Mouse (Mus musculus) forebrain, embryonic 15.5 days (tissue): ENCODE measurements at regions not wholly inside any gene's neighbourhood (a gene's known extent, or its start where the extent isn't known, plus 50 kb on each side); places are given as distances from the start of the nearest gene placed in this dataset.

Experiments
- ATAC-seq: fragments of 200-750 bp; cut with Nextera tagmentation; replicated peaks from 2 replicates; pipeline ENCODE4 v1.8.0; 2017; ENCODE audit warnings: mild to moderate bottlenecking, moderate TSS enrichment, moderate library complexity
- H3K27ac ChIP-seq: fragments of 300-500 bp; sonication (generic); replicated peaks from 2 replicates; pipeline ENCODE4 v1.5.1; 2015; ENCODE audit warnings: mild to moderate bottlenecking, inconsistent platforms
- H3K27me3 ChIP-seq: fragments of 300-500 bp; sonication (generic); 2 replicates; pipeline ENCODE4 v1.6.1; 2015; ENCODE audit warnings: inconsistent platforms
- H3K36me3 ChIP-seq: fragments of 300-500 bp; sonication (generic); 2 replicates; pipeline ENCODE4 v1.6.1; 2015; ENCODE audit warnings: mild to moderate bottlenecking, inconsistent platforms
- H3K4me1 ChIP-seq: fragments of 300-500 bp; sonication (generic); 2 replicates; pipeline ENCODE4 v1.6.1; 2015; ENCODE audit warnings: inconsistent platforms
- H3K4me2 ChIP-seq: fragments of 300-500 bp; sonication (generic); replicated peaks from 2 replicates; pipeline ENCODE4 v1.6.1; 2015; ENCODE audit warnings: mild to moderate bottlenecking, inconsistent platforms
- H3K4me3 ChIP-seq: fragments of 300-500 bp; sonication (generic); 2 replicates; pipeline ENCODE4 v1.5.1; 2015; ENCODE audit warnings: mild to moderate bottlenecking, inconsistent platforms
- H3K9ac ChIP-seq: fragments of 300-500 bp; sonication (generic); replicated peaks from 2 replicates; pipeline ENCODE4 v1.6.1; 2015; ENCODE audit warnings: mild to moderate bottlenecking, inconsistent platforms
- H3K9me3 ChIP-seq: fragments of 300-500 bp; sonication (generic); 2 replicates; pipeline ENCODE4 v1.6.1; 2016; ENCODE audit warnings: inconsistent platforms
- WGBS: fragments of 180-500 bp; shearing (Covaris S2); methylation state at CpG from one replicate; pipeline ENCODE4 v1.1.7; 2015; ENCODE audit warnings: mixed read lengths; 5-methylcytosine and 5-hydroxymethylcytosine counted together

DNA sequence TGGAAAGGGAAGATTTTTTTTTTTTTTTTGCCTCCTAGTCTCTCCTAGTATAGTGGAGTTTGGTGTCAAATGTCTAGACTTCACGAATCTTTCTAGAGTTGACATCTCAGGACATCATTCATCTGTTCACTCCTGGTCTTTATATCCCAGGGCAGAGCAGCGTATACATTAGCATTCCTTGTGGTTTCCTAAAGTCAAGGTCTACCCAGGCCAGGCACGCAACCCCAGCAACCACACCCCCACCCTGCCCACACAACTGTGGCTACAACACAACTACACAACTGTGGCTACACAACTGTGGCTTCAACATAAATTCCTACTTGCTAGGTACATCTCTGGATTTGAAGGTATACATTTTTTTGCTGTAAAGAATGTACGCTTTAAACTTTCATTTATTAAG, 122.2 kb downstream of the Ppp1r3a start:
- Histone ChIP-seq H3K9me3 (no peaks in the 10 kb centered on the region), H3K9ac (no peak overlapping the region), H3K4me1 (no peaks in the 10 kb centered on the region), H3K4me2 (no peak overlapping the region), H3K27me3 (no peaks in the 10 kb centered on the region), H3K4me3 (no peak overlapping the region), H3K27ac (no peak overlapping the region), H3K36me3 (no peaks in the 10 kb centered on the region)
- ATAC-seq, result no peak
- 91% methylated on average over 4 of the region's 4 CpGs for WGBS

DNA sequence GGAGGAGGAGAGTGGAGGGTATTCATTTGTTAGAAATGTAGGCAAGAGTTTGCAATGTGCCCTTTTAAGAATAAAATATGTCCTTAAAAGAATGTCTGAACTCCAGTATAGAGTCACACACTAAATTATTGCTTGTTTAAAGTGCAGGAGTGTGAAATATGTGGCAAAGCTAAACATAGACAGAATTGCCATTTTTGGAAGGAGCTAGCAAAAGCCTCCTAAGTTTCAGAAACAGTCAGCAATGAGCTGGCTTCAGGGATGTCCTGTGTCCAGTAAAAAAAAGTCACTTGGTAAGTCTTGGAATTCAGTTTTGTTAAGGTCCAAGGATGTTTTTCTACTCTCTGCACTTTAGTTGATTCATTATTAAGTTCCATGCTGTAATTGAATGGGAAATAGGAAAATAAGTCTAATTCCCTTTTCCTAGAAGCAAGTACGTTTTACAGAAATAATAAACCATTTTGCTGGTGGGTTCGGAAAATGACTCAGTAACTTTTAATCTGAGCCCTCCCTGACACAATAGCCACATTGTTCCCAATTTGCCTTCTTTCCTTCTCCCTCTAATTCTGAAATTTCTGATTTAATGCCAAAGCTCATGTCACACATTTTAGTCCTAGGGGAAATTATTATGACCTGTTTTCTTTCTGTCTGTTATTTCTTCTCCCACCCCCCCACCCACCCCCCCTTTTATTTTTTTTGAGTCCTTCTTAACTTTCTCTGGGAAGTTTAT, 123.2 kb downstream of the Ppp1r3a start:
- ATAC-seq, result no peak
- Histone ChIP-seq H3K27ac (no peak overlapping the region), H3K36me3 (no peaks in the 10 kb centered on the region), H3K9me3 (no peaks in the 10 kb centered on the region), H3K4me3 (no peak overlapping the region), H3K4me1 (no peaks in the 10 kb centered on the region), H3K4me2 (no peak overlapping the region), H3K9ac (no peak overlapping the region), H3K27me3 (no peaks in the 10 kb centered on the region)
- WGBS, result 33% methylated on average over 2 of the region's 2 CpGs

DNA sequence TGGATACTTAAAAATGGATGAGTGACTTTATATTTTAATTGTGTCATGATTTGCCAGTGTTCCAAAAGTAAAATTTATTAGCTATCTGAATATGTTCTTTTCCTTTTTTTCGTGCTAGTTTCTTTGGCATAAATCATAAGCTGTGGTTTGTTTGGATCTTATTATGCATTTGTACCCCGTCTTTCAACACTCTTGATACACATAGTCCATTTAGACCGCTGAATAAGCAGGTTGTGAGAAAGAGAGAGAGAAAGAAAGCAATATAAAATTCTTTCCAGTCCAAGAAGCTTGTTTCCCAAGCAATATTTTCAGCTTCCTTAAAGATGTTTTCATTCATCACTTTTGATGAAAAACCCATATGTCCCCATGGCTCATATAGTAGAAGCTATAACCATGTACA, 138.4 kb downstream of the Ppp1r3a start:
- H3K9me3 ChIP-seq, result no peaks in the 10 kb centered on the region
- H3K4me2 ChIP-seq, result no peak overlapping the region
- H3K9ac ChIP-seq, result no peak overlapping the region
- no peak overlapping the region for H3K27ac ChIP-seq
- H3K27me3 ChIP-seq, result no peaks in the 10 kb centered on the region
- no peak overlapping the region for H3K4me3 ChIP-seq
- WGBS, result 84% methylated on average over 3 of the region's 3 CpGs
- H3K4me1 ChIP-seq, result no peaks in the 10 kb centered on the region
- no peaks in the 10 kb centered on the region for H3K36me3 ChIP-seq
- no peak for ATAC-seq

DNA sequence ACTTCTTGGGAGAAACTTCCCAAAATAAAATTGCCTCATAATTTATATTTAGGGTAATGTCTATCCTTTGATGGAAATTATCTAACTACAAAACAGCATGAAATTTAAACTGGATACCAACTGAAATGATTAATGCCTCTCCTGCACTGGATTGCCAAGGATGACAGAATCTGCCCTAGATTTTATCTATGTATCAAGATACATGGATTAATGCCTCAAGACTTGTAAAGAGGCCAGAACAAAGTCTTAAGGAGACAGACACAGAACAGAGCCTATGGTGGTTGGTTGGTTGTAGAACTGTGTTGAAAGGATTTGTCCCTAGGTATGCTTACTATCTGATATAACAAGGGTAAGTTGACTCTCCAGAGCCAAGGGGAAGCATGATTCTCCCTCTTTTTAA, 147.0 kb downstream of the Ppp1r3a start:
- no peak overlapping the region for H3K4me2 ChIP-seq
- H3K9ac ChIP-seq, result no peak overlapping the region
- no peaks in the 10 kb centered on the region for H3K36me3 ChIP-seq
- H3K27me3 ChIP-seq, result no peaks in the 10 kb centered on the region
- no peaks in the 10 kb centered on the region for H3K9me3 ChIP-seq
- ATAC-seq, result no peak
- no peak overlapping the region for H3K27ac ChIP-seq
- no peaks in the 10 kb centered on the region for H3K4me1 ChIP-seq
- H3K4me3 ChIP-seq, result no peak overlapping the region

GRCm38 (mm10) chr6:14600543-14601249, 154.4 kb downstream of the Ppp1r3a start:
- Histone ChIP-seq H3K27ac (peak overlapping the region; percentile 47), H3K9me3 (no peaks in the 10 kb centered on the region), H3K4me2 (peak overlapping the region; percentile 20), H3K4me1 (peaks cover 11% of the 10 kb centered on the region), H3K9ac (no peak overlapping the region), H3K27me3 (no peaks in the 10 kb centered on the region), H3K36me3 (no peaks in the 10 kb centered on the region), H3K4me3 (no peak overlapping the region)
- peak; percentile 99 for ATAC-seq
- WGBS, result 24% methylated on average over 13 of the region's 13 CpGs

GRCm38 (mm10) chr6:14596880-14597466, 158.1 kb downstream of the Ppp1r3a start:
- Histone ChIP-seq H3K27me3 (no peaks in the 10 kb centered on the region), H3K4me2 (no peak overlapping the region), H3K9me3 (no peaks in the 10 kb centered on the region), H3K36me3 (no peaks in the 10 kb centered on the region), H3K4me1 (peaks cover 11% of the 10 kb centered on the region), H3K9ac (no peak overlapping the region), H3K27ac (no peak overlapping the region), H3K4me3 (no peak overlapping the region)
- WGBS, result 86% methylated on average over 4 of the region's 4 CpGs
- no peak for ATAC-seq

GRCm38 (mm10) chr6:14585827-14586226, 169.2 kb downstream of the Ppp1r3a start:
- Histone ChIP-seq H3K4me3 (no peak overlapping the region), H3K36me3 (no peaks in the 10 kb centered on the region), H3K27ac (no peak overlapping the region), H3K27me3 (no peaks in the 10 kb centered on the region), H3K4me1 (no peaks in the 10 kb centered on the region), H3K4me2 (no peak overlapping the region), H3K9ac (no peak overlapping the region), H3K9me3 (no peaks in the 10 kb centered on the region)
- ATAC-seq, result peak; percentile 75
- WGBS, result 30% methylated on average over 1 of the region's 1 CpGs

GRCm38 (mm10) chr6:14583829-14584228, 171.2 kb downstream of the Ppp1r3a start:
- H3K4me1 ChIP-seq, result no peaks in the 10 kb centered on the region
- no peaks in the 10 kb centered on the region for H3K36me3 ChIP-seq
- 74% methylated on average over 1 of the region's 1 CpGs for WGBS

DNA sequence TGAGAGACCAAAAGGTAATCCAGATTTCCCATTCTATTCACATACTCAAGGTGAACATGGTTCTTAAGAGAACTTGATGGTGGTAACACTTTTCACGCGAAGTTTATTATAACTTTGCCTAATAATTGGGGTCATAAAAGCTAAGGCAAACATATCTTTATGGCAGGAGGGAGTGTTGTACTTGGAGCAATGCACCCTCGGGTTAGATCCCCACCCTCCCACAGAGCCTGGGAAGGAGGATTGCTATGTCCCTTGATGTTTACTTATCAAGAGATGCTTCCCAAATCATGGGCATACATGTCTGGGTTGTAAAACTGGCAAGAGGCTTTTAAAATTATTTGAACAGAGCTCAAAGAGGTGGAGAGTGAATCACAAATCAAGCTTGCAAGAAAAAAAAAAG, 180.5 kb downstream of the Ppp1r3a start:
- H3K9ac ChIP-seq, result no peak overlapping the region
- H3K27me3 ChIP-seq, result no peaks in the 10 kb centered on the region
- 85% methylated on average over 3 of the region's 3 CpGs for WGBS
- H3K9me3 ChIP-seq, result no peaks in the 10 kb centered on the region
- H3K4me1 ChIP-seq, result no peaks in the 10 kb centered on the region
- no peak overlapping the region for H3K4me2 ChIP-seq
- ATAC-seq, result no peak
- H3K4me3 ChIP-seq, result no peak overlapping the region
- no peak overlapping the region for H3K27ac ChIP-seq
- no peaks in the 10 kb centered on the region for H3K36me3 ChIP-seq

More at GRCm38 (mm10) chr6:14583829-14584228, 171.2 kb downstream of the Ppp1r3a start:
- Histone ChIP-seq H3K9ac (no peak overlapping the region), H3K27me3 (no peaks in the 10 kb centered on the region), H3K4me2 (no peak overlapping the region), H3K4me3 (no peak overlapping the region), H3K27ac (no peak overlapping the region), H3K9me3 (no peaks in the 10 kb centered on the region)
- no peak for ATAC-seq

- H3K27ac ChIP-seq, result no peak overlapping the region
- no peak overlapping the region for H3K9ac ChIP-seq
- no peaks in the 10 kb centered on the region for H3K9me3 ChIP-seq
- no peaks in the 10 kb centered on the region for H3K4me1 ChIP-seq
- WGBS, result 30% methylated on average over 2 of the region's 2 CpGs
- H3K4me3 ChIP-seq, result no peak overlapping the region
- no peaks in the 10 kb centered on the region for H3K27me3 ChIP-seq
- ATAC-seq, result no peak
- H3K36me3 ChIP-seq, result no peaks in the 10 kb centered on the region
- H3K4me2 ChIP-seq, result no peak overlapping the region
Measured at GRCm38 (mm10) chr6:14573001-14573400, 182.1 kb downstream of the Ppp1r3a start.

- H3K9me3 ChIP-seq, result no peaks in the 10 kb centered on the region
- H3K9ac ChIP-seq, result no peak overlapping the region
- no peak for ATAC-seq
- no peaks in the 10 kb centered on the region for H3K36me3 ChIP-seq
- H3K27ac ChIP-seq, result no peak overlapping the region
- H3K4me3 ChIP-seq, result no peak overlapping the region
- WGBS, result 88% methylated on average over 5 of the region's 5 CpGs
- H3K27me3 ChIP-seq, result no peaks in the 10 kb centered on the region
- no peak overlapping the region for H3K4me2 ChIP-seq
- no peaks in the 10 kb centered on the region for H3K4me1 ChIP-seq
Measured at GRCm38 (mm10) chr6:14540333-14540732, 214.7 kb downstream of the Ppp1r3a start.

GRCm38 (mm10) chr6:14529096-14529495, 226.0 kb downstream of the Ppp1r3a start:
- Histone ChIP-seq H3K27ac (no peak overlapping the region), H3K36me3 (no peaks in the 10 kb centered on the region), H3K4me1 (peaks cover 6% of the 10 kb centered on the region), H3K9me3 (no peaks in the 10 kb centered on the region), H3K4me3 (no peak overlapping the region), H3K27me3 (no peaks in the 10 kb centered on the region), H3K4me2 (no peak overlapping the region), H3K9ac (no peak overlapping the region)
- no peak for ATAC-seq
- 44% methylated on average over 2 of the region's 2 CpGs for WGBS
